Mouse (Mus musculus): ENCODE measurements around the gene St7.

St7 gene

DNA sequence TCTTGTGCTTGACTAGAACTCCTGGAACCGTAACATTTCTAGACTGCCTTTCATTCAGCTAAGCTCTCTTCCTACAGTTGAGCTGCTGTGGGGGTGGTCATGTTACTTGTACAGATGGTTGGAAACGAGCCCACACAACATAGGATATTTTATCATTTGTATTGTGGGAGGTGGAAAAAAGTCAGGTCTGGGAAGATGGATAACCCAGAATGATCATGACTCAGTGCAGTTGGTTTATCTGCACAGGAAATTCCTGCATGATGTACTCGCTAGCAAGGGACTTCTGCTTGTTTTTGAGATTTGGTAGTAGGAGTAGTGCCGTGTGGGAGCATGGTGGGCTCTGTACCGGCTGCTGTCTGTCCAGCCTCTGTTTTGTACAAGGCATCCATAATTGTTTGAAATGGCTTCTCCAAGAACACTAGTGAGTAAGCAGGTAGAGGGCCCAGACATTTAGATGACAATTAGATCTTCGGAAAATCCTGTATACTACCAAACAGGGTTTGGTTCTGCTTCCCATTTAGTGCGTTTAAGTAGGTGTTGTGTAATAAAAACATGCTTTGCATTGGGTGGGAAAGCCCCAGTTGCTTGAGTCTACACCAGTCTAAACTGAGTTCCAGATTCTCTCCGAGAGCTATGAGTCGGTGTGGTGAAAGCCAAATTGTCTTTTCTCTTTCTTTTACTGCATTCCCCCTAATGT, 71.4 kb downstream of the St7 start:
- DNase-seq (ENCODE audit: extremely low spot score) = no peak

GRCm38 (mm10) chr6:17764660-17764998, 71.9 kb downstream of the St7 start:
- no peak for DNase-seq (ENCODE audit: extremely low spot score)

DNA sequence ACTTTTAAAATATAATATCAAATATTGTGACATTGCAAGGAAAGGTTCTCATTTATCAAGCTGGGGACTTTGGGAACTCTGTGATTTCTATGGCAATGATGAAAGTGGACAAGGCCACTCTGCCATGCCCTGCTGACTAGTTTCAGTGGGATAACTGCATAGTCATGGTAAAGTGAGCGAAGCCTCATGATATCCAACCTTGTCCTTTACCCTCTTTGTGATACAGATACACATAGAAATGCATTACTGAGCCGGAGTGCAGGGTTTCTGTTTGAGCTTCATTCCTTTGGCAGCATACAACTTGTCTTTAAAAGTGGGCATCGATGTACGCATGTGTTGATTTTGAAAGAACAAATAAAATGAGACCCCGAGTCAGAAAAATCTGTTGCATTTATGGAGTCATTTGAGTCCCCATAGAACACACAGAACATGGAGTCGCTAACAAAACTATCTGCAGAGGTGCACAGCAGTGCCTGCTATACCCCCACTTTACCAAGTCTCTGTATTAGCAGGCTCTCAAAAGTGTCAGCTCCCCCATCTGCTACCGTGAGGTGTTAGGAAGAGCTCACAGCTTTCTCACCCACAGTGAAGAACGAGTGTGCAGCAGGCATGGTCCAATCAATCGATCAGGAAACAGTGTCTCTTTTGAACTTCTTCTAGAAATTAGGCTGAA, 77.4 kb downstream of the St7 start:
- no peak for DNase-seq (ENCODE audit: extremely low spot score)

DNA sequence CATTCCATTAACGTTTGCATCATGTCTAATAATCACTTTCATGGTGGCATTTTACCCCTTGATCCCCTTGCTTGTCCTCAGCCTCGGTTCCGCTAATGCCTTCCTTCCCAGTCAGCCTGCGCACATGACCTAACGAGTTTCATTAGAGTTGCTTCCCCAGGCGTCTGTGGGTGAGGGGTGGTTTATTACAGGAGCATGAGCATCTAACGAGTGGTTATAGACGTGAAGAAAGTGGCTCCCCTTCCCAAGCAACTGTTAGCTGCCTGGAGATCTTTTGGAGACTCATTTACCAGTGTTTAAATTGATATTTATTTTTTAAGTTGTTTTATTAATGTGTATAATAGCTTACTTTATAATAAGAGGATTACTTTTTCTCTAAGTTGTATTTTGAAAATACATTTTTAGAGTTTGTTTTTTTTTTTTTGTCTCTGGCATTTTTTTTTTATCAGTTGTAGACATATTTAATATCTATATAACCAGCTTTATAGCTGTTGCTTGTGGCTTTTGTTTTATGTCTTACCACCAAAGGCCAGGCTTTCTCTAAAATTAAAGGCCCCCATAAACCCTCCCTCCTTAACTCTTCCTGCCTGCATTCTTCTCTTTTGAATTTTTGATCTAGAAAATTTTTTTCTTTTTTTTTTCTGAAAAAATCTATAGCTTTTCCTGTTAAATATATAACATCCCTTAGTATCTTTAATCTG, 78.1 kb downstream of the St7 start:
- no peak for DNase-seq (ENCODE audit: extremely low spot score)

GRCm38 (mm10) chr6:17771456-17771855, 78.7 kb downstream of the St7 start:
- DNase-seq (ENCODE audit: extremely low spot score) = no peak

DNA sequence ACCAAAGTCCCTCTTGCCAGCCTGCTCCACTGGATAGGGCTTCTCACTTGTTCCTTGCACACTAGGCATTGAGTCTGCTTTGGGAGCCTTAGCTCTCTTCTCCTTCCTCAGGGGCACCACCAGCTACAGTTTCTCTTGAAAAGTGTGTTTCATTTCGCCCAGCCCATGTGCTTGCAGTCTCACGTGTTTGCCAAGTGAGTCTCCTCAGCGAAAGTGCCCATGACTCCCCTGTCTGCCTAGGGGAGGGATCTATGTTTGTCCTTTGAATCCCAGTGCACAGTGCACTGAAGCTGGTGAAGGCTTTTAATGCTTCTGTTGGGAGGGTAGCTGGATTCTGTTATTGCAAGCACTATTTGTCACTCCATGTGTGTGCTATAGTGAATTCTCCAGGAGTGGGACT, 79.8 kb downstream of the St7 start:
- no peak for DNase-seq (ENCODE audit: extremely low spot score)

GRCm38 (mm10) chr6:17776041-17776440, 83.3 kb downstream of the St7 start:
- DNase-seq (ENCODE audit: extremely low spot score) = no peak

GRCm38 (mm10) chr6:17777018-17777799, 84.5 kb downstream of the St7 start:
- no peak for DNase-seq (ENCODE audit: extremely low spot score)

GRCm38 (mm10) chr6:17778648-17779202, 86.0 kb downstream of the St7 start:
- no peak for DNase-seq (ENCODE audit: extremely low spot score)

- no peak for DNase-seq (ENCODE audit: extremely low spot score)
These were observed 90.8 kb downstream of the St7 start for GRCm38 (mm10) chr6:17783511-17783910.

DNA sequence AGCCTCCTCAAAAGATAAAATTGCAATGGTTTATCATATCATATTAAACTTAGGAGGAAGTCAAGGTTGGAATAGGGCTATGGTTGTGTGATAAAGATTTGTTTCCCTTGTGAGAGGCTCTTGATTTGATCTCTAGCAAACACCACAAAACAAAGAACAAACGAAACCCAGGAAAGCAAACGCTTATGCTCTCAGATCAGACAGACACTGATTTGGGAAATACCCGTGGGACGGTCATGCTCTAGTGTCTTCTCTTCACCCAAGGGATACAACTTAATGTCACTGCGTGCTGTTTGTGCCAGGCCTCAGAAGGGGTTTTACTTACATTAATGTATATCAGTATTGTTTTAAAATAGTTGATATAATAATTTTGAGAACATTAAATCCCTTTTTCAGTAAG, 91.8 kb downstream of the St7 start:
- no peak for DNase-seq (ENCODE audit: extremely low spot score)

- no peak for DNase-seq (ENCODE audit: extremely low spot score)
These were observed 92.5 kb downstream of the St7 start for GRCm38 (mm10) chr6:17785248-17785647.

- DNase-seq (ENCODE audit: extremely low spot score) = no peak
These were observed 95.1 kb downstream of the St7 start for GRCm38 (mm10) chr6:17787810-17788209.

- no peak for DNase-seq (ENCODE audit: extremely low spot score)
These were observed 97.5 kb downstream of the St7 start for GRCm38 (mm10) chr6:17790251-17790650.

DNA sequence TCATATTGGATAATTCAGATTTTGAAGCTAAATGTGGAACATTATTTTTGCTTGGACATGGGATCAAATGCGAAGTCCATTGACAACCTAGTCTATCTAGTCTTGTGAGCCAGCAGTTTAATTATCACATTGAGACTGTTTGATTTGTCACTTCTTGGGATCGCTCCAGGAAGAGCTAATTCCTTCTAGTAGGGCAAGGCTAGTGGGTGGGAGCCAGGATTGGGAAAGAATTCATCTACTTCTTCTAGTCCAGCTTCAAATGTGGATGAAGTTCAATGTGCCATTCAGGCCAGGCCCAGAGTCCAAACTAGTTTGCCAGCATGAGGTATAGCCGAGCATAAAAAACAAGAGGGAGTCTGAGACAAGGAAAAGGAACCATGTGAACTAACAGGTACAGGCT, 100.7 kb downstream of the St7 start:
- DNase-seq (ENCODE audit: extremely low spot score) = no peak

- no peak for DNase-seq (ENCODE audit: extremely low spot score)
These were observed 104.6 kb downstream of the St7 start for GRCm38 (mm10) chr6:17797271-17797713.

GRCm38 (mm10) chr6:17800694-17801093, 108.0 kb downstream of the St7 start:
- DNase-seq (ENCODE audit: extremely low spot score) = no peak

DNA sequence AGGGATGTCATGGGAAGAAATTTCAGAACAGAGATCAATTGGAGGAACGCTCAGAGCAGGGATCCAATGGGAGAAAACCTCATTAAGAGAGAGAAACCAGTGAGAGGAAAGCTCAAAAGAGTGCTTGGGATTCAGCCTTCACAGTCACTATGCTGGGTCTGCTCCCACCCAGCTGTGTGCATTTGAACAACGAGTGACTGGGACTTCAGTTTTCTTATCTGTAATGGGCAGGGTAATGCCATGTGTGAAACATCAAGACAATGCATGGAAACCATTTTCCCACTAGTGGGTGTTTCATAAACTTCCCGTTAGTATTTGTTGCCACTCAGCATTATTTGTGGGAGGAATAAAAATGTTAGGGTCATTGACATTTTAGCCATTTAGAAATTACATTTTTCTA, 111.7 kb downstream of the St7 start:
- DNase-seq (ENCODE audit: extremely low spot score) = no peak

DNA sequence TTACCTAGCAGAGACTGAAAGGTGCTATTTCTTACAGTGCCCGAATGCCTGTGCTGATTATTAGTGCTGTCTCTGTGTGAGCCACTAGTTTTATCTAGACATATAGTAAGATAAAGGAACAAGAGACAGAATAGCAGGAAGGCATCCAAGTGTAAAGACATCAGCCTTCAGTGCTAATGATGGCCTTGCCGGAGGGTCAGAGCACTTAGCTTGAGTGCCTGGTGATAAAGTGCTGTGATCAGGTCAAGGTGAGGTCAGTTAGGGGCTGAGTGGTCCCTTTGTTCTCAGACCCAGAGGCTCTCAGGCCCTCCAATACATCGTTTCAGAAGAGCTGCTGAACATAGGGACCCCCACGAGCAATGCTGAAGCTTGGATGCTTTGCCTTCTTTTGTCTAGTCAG, 113.8 kb downstream of the St7 start:
- peak; percentile 60 for DNase-seq (ENCODE audit: extremely low spot score)

DNA sequence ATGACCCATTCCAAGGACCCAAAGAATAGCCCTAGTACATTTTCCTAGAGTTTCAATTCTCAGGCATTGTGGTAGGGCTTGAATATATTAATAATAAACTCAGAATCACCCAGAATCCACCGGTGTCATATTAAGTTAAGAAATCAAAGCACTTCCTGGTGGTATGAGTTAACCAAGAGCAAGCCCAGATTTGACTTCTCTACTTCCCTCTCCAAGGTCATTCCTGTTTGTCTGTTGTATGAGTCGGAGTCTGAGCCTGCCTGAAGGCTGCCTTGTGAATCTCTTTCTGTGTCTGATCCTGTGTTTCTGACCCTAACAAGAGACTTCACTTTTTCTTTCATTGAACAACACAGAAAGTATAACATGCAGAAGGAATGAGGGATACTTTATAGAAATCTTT, 118.3 kb downstream of the St7 start:
- no peak for DNase-seq (ENCODE audit: extremely low spot score)

- DNase-seq (ENCODE audit: extremely low spot score) = no peak
These were observed 118.8 kb downstream of the St7 start for GRCm38 (mm10) chr6:17811531-17811930.

- DNase-seq (ENCODE audit: extremely low spot score) = no peak
These were observed 121.4 kb downstream of the St7 start for GRCm38 (mm10) chr6:17814074-17814649.

Data from embryo, embryonic 9.5 days (tissue).